Mouse (Mus musculus) ovary, postnatal 14 days (tissue): ENCODE measurements at regions not wholly inside any gene's neighbourhood (a gene's known extent, or its start where the extent isn't known, plus 50 kb on each side); places are given as distances from the start of the nearest gene placed in this dataset.
A peak's percentile ranks its signal among the peaks of the same experiment; 100 is the strongest.
"Not testable (repeated sequence)": the region's sequence is repeated elsewhere in the genome, so short reads cannot be mapped to it uniquely, and the experiment has no call there.

Source experiments
- DNase-seq: peaks from one replicate; pipeline ENCODE4 v3.0.0; 2022; ENCODE audit warnings: low spot score

DNA sequence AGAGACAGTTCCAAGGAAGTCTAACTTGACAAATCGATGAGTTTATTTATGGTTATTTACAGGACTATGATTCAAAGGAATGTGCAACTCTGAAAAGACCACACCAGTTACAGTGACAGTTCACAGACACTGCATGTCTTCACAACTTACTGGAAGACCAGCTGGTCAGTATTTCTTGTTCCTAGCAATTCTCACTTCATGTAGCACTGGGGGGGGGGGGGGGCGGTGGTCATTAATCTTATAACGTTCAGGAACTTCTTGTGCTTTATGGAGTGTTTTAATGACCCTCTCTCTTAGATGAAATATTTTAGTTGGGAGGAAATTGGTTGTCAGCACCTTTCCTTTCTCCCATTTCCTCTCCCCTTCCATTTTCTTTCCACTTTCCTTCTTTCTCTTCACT, 1752.1 kb upstream of the Cntnap5a start:
- DNase-seq: no peak

- DNase-seq: no peak
These were observed 1726.4 kb upstream of the Cntnap5a start for GRCm38 (mm10) chr1:113958016-113958751.

DNA sequence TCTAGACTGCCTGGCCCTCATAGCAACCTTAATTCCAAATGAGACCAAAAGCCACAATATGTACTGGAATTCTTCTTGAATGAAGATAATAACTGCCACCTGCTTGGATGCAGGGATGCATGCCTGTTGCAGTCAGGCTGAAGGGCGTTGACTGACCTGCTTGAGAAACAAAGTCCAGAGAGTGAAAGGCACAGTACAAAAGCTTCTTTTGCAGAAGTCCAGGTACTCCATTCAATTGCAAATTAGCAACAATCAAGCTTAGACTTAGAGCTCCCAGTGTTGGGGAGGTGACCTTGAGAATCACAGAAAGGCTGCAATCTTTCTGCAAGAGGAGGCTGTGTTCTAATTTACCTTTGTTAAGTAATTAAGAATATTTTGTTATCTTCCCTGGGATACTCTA, 1725.3 kb upstream of the Cntnap5a start:
- not testable (repeated sequence) for DNase-seq

DNA sequence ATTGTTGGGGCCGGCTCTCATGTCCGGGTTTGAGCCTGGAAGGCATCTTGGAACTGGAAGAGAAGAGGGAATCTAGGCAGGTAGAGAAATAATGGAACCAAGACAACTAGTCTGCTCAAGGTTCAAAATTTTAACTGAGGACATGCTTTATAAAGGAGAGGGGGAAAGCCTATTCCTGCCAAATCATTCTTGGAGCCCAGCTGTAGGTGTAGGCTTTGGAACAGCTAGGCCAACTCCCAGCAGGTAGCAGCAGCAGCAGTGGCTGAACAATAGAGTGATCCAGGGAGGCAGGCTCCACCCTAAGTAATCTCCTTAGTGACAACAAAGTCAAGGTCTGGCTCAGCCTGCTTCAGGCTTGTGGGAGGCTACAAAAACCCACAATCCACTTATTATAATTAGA, 1720.6 kb upstream of the Cntnap5a start:
- not testable (repeated sequence) for DNase-seq

DNA sequence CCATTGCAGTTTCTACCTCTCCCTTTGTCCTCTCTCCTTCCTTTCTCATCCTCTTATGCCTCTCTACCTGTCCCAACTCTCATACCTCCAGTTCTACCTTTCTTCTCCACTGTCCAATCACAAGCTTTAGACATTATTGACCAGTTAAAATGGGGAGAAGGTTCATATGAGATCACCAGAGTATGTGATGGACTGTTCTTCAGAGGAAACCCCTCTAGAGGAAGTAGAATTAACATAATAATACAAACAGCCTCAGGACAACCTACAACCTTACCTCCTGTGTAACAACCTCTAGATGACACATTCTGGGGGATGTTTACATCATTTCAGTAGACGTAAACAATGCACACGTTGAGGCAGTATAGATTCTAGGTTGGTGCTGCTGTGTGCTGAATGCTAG, 1720.1 kb upstream of the Cntnap5a start:
- no peak for DNase-seq

- no peak for DNase-seq
These were observed 1713.9 kb upstream of the Cntnap5a start for GRCm38 (mm10) chr1:113970617-113971016.

- no peak for DNase-seq
These were observed 1704.4 kb upstream of the Cntnap5a start for GRCm38 (mm10) chr1:113980111-113980510.

- DNase-seq: no peak
These were observed 1694.8 kb upstream of the Cntnap5a start for GRCm38 (mm10) chr1:113989676-113990296.

GRCm38 (mm10) chr1:113992488-113992887, 1692.1 kb upstream of the Cntnap5a start:
- DNase-seq: no peak

DNA sequence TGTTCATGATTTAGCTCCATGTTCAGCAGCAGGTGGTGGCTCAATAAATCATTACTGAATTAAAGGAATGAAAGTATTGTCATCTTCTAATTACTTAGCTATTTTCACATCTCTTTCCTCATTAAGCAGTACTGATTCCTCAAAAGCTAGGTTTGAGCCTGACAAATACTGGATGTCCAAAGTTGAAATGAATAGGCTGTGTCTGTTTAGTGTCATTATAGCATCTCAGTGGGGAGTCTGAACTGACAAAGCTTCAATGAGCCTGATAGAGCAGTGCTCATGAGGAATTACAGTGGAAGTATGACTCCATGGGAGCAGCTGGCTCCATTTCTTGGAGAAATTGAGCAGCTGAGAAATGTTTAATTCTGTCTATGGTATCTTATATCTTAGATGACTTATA, 1646.7 kb upstream of the Cntnap5a start:
- DNase-seq: no peak

DNA sequence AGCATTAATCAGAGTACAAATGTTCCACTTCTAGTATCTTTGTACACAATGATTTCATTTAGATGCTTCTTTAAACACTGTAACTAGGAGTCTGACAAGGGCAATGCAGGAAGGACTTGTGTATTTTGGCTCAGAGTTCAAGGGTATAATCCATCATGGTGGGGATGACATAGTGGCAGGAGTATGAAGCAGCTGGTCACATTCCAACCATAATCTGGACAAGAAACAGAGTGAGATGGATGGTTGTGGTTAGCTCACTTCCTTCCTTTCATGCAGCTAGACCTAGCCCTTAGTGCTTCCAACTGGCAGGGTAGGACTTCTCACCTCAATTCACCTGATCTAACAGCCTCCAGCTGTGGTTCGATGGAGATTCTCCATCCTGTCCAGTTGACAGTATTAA, 1645.2 kb upstream of the Cntnap5a start:
- peak; percentile 1 for DNase-seq

DNA sequence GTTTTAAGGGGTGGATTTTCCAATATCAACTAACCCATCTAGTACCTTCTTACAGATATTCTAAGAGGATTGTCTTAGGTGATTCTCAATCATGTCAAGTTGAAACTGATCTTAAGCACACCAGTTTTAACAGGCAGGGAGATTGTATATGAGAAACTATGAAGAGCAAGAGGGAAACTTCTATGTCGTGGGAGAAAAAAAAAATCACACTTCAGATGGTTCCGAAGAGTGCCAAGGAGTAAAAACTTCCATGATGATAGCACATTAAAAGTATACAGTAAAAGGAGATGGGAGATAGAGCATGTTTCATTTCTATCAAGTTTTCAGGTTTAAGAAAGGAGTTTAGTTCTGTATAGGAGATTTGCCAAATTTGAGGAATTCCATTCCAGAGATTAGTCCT, 1621.5 kb upstream of the Cntnap5a start:
- no peak for DNase-seq

DNA sequence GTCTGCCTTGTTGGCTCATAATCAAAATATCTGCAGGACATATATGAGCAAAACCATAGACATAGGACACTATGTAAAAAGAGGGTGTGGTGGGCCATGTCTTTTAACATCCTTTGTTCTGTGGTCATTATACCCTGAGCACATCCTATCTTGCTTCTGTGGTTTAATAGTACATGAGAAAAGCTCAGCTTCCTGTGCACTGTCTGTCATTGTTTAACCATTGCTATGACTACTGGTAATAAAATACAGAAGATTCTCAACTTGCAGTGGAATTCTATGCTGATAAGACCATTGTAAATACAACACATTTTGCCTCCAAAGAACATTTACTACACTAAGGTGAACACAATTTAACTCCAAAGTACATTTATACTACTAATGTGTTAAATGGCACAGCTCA, 1610.0 kb upstream of the Cntnap5a start:
- DNase-seq: no peak
